Mouse (Mus musculus): ENCODE measurements around the gene Tent4a. TPM values are rescaled to one million over a fixed set of nuclear protein-coding genes. Genes with fewer than 3 reads are reported as not detected.
A peak's percentile ranks its signal among the peaks of the same experiment; 100 is the strongest.

Gene Tent4a
- total RNA-seq, 2 experiments from 2014 or later, result 5.6 to 6.3 TPM

- DNase-seq (ENCODE audit: low spot score), result no peak
Measured at GRCm38 (mm10) chr13:69523444-69524157, 10.8 kb downstream of the Tent4a start.

- no peak for DNase-seq (ENCODE audit: low spot score)
Measured at GRCm38 (mm10) chr13:69522161-69522791, 12.1 kb downstream of the Tent4a start.

- DNase-seq (ENCODE audit: low spot score), result no peak
Measured at GRCm38 (mm10) chr13:69519137-69519536, 15.3 kb downstream of the Tent4a start.

- DNase-seq (ENCODE audit: low spot score), result no peak
Measured at GRCm38 (mm10) chr13:69517445-69517844, 17.0 kb downstream of the Tent4a start.

- DNase-seq (ENCODE audit: low spot score), result no peak
Measured at GRCm38 (mm10) chr13:69515091-69515490, 19.3 kb downstream of the Tent4a start.

GRCm38 (mm10) chr13:69509391-69510244, 24.8 kb downstream of the Tent4a start:
- peak; percentile 38 for DNase-seq (ENCODE audit: low spot score)

- no peak for DNase-seq (ENCODE audit: low spot score)
Measured at GRCm38 (mm10) chr13:69507666-69508065, 26.8 kb downstream of the Tent4a start.

- no peak for DNase-seq (ENCODE audit: low spot score)
Measured at GRCm38 (mm10) chr13:69506341-69507086, 27.9 kb downstream of the Tent4a start.

- no peak for DNase-seq (ENCODE audit: low spot score)
Measured at GRCm38 (mm10) chr13:69502863-69503262, 31.6 kb downstream of the Tent4a start.

- DNase-seq (ENCODE audit: low spot score), result no peak
Measured at GRCm38 (mm10) chr13:69502157-69502750, 32.2 kb downstream of the Tent4a start.

- DNase-seq (ENCODE audit: low spot score), result no peak
Measured at GRCm38 (mm10) chr13:69498276-69498675, 36.1 kb downstream of the Tent4a start.

- peak; percentile 56 for DNase-seq (ENCODE audit: low spot score)
Measured at GRCm38 (mm10) chr13:69492876-69493463, 41.4 kb downstream of the Tent4a start.

GRCm38 (mm10) chr13:69489777-69490176, 44.6 kb downstream of the Tent4a start:
- no peak for DNase-seq (ENCODE audit: low spot score)

- DNase-seq (ENCODE audit: low spot score), result no peak
Measured at GRCm38 (mm10) chr13:69488565-69489255, 45.7 kb downstream of the Tent4a start.

- DNase-seq (ENCODE audit: low spot score), result no peak
Measured at GRCm38 (mm10) chr13:69487611-69488275, 46.7 kb downstream of the Tent4a start.

GRCm38 (mm10) chr13:69487108-69487507, 47.3 kb downstream of the Tent4a start:
- no peak for DNase-seq (ENCODE audit: low spot score)

- no peak for DNase-seq (ENCODE audit: low spot score)
Measured at GRCm38 (mm10) chr13:69485833-69486232, 48.6 kb downstream of the Tent4a start.

GRCm38 (mm10) chr13:69485326-69485725, 49.1 kb downstream of the Tent4a start:
- DNase-seq (ENCODE audit: low spot score), result peak; percentile 14

GRCm38 (mm10) chr13:69482751-69483150, 51.7 kb downstream of the Tent4a start:
- peak; percentile 42 for DNase-seq (ENCODE audit: low spot score)
